Mouse (Mus musculus) B cell, adult 2 months (primary cell): ENCODE data around the gene Micall1.

Experiments used
- DNase-seq, 2 experiments: peaks; one replicate each; pipeline ENCODE4 v3.0.0; 2022

The Micall1 gene

DNA sequence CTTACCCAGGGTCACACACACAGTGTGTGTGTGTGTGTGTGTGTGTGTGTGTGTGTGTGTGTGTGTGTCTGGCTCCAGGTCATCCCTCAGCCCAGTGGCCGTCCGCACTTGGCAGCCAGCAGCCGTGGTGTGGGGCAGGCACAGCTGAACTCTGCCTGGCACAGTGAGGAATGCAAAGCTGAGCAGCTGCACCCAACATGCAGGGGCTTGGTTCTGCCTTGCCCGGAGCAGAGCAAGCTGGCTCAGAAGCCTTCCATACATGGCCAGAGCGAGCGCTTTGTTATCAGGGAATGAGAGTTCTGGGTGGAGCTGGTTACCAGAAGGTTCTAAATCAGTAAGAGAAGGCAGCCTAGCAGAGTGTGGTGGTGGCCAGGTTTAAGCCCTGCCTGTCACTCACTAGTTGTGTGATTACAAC lies 11.1 kb upstream of the Micall1 start:
- no peak for DNase-seq

DNA sequence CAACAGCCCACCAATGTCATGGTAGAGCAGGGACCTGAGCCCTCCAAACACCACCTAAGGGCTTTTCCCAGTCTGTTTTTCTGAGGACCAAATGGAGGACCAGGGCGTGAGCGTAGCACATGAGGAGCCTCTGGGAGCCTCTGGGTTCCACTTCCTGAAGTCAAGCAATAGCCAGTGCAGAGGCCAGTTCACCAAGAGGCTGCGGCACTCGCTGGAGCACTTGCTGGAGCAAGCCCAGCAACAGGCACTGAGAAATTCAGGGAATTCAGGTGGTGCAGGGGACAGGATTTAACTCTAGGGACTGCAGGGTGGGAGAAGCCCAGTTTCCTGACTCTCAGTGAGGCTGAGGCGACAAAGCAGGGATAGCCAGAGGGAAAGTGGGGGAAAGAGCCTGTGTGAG lies 10.5 kb upstream of the Micall1 start:
- DNase-seq = no peak

- DNase-seq = no peak
Observed at GRCm38 (mm10) chr15:79098868-79099267, 9.8 kb upstream of the Micall1 start.

DNA sequence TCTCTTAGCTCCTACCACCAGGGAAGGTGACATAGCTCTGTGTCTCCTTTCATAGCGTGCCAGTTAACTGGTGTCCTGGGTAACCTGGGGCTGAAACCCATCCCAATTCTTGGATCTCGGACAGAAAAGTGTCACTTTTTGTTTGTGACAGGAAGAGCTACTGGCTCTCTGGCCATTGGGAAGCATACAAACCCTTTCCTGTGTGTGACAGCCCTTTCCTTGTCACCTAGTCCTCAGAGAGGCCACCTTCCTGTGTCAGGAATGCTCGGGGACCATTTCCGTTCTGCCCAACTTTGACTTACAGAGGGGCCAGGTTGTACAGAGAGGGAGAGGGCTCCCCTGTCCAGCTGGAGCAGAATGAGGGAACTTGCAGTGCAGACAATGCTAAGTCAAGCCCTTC lies 9.2 kb upstream of the Micall1 start:
- no peak for DNase-seq

- no peak for DNase-seq
Observed at GRCm38 (mm10) chr15:79100391-79100790, 8.3 kb upstream of the Micall1 start.

DNA sequence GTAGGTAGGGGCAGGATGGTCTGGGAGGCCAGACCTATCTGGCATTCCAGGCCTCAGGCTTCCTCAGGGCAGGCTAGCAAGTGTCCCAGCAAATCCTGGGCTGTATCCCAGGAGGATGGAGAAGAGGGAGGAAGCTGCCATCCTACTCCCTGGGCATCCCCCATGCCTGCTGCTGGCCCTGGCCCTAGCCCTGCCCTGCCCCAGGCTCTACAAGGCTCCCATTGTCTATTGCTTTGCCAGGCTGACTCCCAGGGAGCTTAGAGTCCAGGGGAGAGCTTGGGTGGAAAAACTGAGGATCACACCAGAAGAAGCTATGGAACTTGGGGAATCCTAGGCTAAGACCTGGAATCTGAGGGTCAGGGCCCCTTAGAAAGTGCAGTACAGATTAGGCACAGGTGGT lies 7.2 kb upstream of the Micall1 start:
- DNase-seq = no peak

DNA sequence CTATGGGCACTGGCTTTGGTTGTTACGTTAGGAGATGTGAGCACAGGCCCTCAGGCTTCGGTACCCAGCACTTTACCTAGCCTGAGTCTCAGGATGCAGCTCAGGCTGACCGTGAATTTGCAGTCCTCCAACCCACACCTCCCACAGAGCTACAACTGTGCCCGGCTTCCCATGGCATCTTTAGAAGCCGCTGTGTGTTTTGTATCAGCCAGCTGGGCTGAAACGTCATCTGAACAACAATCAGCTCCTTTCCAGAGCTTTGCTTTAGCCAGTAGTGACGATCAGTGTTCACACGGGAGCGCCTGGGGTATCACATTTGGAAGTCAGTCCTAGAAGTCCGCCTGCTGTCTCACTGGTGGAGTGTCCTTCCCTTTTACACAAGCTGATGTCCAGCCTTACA lies 5.4 kb upstream of the Micall1 start:
- DNase-seq = no peak

GRCm38 (mm10) chr15:79105804-79106203 lies 2.9 kb upstream of the Micall1 start:
- no peak for DNase-seq

- no peak for DNase-seq
Observed at GRCm38 (mm10) chr15:79107966-79108365, 732 bp upstream of the Micall1 start.

GRCm38 (mm10) chr15:79109321-79109934 lies 730 bp downstream of the Micall1 start:
- no peak for DNase-seq

GRCm38 (mm10) chr15:79110031-79110430 lies 1.3 kb downstream of the Micall1 start:
- DNase-seq = peak; percentile 14 to 20

DNA sequence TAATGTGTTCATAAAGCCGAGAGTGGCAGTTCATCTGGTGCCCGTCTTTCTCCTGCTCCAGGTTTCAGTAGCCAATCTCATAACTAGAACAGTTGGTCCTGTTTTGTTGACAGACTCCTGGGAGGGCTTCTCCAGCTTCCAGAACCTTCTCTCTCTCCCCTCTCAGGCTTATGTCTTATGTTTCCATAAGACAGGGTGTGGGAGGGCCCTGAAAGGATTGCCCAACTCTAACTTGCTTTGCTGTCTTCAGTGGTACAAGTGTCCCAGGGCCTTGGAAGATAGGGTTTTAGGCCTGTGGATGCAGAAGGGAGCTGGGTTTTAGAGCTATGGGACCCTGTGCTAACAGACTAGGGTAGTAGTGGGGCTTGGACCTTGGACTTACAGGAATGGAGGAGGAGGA lies 1.8 kb downstream of the Micall1 start:
- no peak for DNase-seq

- no peak for DNase-seq
Observed at GRCm38 (mm10) chr15:79111774-79112173, 3.1 kb downstream of the Micall1 start.

- no peak for DNase-seq
Observed at GRCm38 (mm10) chr15:79115276-79115675, 6.6 kb downstream of the Micall1 start.

DNA sequence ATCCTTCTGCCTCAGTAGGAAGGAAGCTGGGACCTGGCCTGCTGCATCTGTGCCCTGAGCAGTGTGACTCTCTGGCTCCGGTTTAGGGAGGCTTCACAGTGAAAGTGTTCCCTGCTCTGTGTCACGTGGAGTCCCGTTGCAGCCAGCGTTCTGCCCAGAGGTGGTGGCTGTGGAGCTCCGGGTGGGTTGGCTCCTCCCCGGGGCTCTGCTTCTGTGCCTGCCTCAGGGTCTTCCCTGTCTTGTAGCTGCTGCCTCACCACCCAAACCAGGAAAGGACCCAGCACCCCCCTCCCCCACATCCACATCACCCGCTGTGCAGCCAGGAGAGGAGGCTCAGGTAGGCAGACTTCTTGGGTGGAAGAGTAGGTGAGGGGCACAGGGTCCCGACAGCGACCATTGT lies 10.8 kb downstream of the Micall1 start:
- DNase-seq = no peak

- DNase-seq = no peak
Observed at GRCm38 (mm10) chr15:79122119-79122518, 13.4 kb downstream of the Micall1 start.

- no peak for DNase-seq
Observed at GRCm38 (mm10) chr15:79122546-79122945, 13.8 kb downstream of the Micall1 start.

DNA sequence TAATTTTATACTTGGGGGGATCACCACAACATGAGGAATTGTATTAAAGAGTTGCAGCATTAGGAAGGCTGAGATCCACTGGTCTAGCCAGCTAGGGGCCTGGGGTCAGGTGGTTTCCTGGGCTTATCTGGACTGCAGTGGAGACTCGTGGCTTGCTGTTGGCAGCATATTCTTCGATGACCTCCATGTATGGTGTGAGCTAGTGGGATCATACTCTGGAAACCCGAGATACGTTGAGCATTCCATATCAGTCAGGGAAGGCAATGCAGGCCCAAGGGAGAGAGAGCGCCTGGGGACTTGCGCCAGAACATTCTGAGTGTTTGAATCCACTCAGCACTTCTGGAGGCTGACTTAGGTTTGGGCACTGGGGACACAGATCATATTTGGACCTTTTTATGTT lies 15.1 kb downstream of the Micall1 start:
- DNase-seq = no peak

GRCm38 (mm10) chr15:79124331-79124875 lies 15.7 kb downstream of the Micall1 start:
- no peak for DNase-seq

- DNase-seq = peak; percentile 61 to 67
Observed at GRCm38 (mm10) chr15:79126217-79126932, 17.7 kb downstream of the Micall1 start.

GRCm38 (mm10) chr15:79127101-79127500 lies 18.4 kb downstream of the Micall1 start:
- no peak for DNase-seq

DNA sequence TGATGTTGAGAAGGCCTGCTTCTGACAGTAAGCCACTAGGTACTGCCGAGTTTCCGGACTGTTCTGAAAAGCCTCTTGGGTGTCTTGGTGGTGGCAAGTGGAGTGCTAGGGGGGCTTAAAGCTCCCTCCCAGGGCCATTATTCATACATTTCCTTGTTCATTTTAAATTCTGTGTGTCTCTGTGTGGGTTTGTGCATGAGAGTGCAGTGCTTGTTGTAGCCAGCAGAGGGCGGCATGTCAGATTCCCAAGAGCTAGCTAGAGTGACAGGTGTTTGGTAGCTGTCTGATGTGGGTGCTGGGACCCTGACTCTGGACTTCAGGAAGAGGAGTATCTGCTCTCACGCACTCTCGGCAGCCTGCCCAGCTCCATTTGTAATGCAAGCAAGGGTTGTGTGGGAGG lies 19.5 kb downstream of the Micall1 start:
- peak; percentile 34 for DNase-seq

DNA sequence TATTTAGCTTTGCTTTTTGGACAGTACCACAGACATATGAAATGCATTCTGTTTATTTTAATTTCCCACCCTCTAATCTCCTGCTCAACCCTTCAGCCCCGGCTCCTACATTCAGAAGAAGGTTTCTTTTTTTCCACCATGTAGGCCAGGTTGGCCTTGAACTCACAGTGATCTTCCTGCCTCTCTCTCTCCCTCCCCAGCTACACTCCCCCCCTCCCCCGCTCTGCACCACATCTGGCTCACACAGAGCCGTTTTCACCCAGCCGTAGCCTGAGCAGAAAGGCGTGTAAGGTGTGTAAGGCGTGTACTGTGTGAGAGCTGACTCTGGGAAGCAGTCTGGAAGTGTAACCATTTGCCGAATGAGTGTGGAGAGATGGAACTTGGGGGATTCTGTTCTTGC lies 20.6 kb downstream of the Micall1 start:
- no peak for DNase-seq

DNA sequence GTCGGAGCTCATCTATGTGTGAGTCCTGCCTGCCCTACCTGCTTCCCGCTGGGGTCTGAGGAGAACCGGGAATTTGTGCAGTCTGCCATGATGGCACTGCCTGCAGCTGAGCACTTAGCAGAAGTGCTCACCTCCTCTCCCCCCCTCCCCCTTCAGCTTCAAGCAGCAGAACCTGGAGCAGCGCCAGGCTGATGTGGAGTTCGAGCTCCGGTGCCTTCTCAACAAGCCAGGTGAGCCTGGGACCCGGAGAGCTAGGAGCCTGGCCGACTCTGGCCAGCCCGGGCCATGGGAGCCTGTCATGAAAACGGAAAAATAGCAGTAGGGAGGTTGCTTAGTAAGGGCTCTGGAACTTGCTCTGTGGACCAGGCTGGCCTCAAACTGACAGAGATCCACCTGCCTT lies 22.1 kb downstream of the Micall1 start:
- DNase-seq = no peak

DNA sequence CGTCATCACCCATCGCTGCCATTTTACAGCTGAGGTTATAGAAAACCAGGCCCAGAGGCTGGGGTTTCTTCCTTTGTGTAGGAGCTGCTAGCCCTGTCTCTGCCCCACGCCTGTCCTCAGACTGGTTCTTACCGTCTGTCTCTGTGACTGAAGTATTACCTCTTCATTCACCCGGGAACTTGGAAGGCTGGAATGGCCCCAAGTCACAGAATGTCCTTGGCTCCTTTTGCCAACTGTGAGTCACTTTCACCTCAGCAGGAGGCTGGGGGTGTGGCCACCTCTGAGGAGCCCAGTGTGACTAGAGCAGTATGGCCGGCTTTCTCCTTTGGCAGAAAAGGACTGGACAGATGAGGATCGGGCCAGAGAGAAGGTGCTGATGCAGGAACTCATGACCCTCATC lies 22.7 kb downstream of the Micall1 start:
- no peak for DNase-seq
